Mouse (Mus musculus): ENCODE results near the gene Kcnk1. TPM values are rescaled to one million over a fixed set of nuclear protein-coding genes. Genes with fewer than 3 reads are reported as not detected.

The Kcnk1 gene
- 10 to 100 TPM; 73.4 to 77.5 TPM for total RNA-seq (2021)
- long read RNA-seq, experiment 1, transcript Kcnk1-201 (3 exons, 2,235 nt), result major isoform, 110 of 113 reads
- long read RNA-seq, experiment 1, partial matches to known transcripts, result 0 of 113 reads
- long read RNA-seq, experiment 1, other reads (novel, unspliced or antisense), result 3 of 113 reads
- long read RNA-seq, experiment 2, transcript Kcnk1-201 (3 exons, 2,235 nt), result major isoform, 134 of 148 reads
- long read RNA-seq, experiment 2, partial matches to known transcripts, result 3 of 148 reads
- long read RNA-seq, experiment 2, other reads (novel, unspliced or antisense), result 9 of 148 reads

- TF ChIP-seq CTCF (conservative IDR thresholded peaks at IDR 0.05), result peak; percentile 31; the same call in 1 of the 2 replicates
- peak within 1 kb of the TSS; percentile 87 for H3K4me3 ChIP-seq
- peak within 1 kb of the TSS; percentile 96 for H3K27ac ChIP-seq
- peak; percentile 50 to 64 for DNase-seq (ENCODE audit: low spot score in 2 of 2)
Measured at GRCm38 (mm10) chr8:125995101-125995986, at the start of gene Kcnk1. Gene Kcnk1 (plus strand): TSS chr8:125995170.

GRCm38 (mm10) chr8:125948696-125949308 is 46.2 kb upstream of the Kcnk1 start:
- DNase-seq (ENCODE audit: low spot score in 2 of 2), result no peak
- no peak overlapping the region for H3K27ac ChIP-seq
- no peak overlapping the region for H3K4me3 ChIP-seq
- TF ChIP-seq CTCF (conservative IDR thresholded peaks at IDR 0.05), result no peak

- peak; percentile 88 to 91 for DNase-seq (ENCODE audit: low spot score in 2 of 2)
- TF ChIP-seq CTCF (conservative IDR thresholded peaks at IDR 0.05), result peak; percentile 97
- H3K4me3 ChIP-seq, result no peak overlapping the region
- H3K27ac ChIP-seq, result no peak overlapping the region
Measured at GRCm38 (mm10) chr8:125950007-125950940, 44.7 kb upstream of the Kcnk1 start.

GRCm38 (mm10) chr8:125955671-125956070 is 39.3 kb upstream of the Kcnk1 start:
- DNase-seq (ENCODE audit: low spot score in 2 of 2), result peak; percentile 51 to 78
- peak; percentile 88 for TF ChIP-seq CTCF (conservative IDR thresholded peaks at IDR 0.05)
- Histone ChIP-seq H3K27ac (0 out of 2 replicates have a peak overlapping the region, but pooled peaks have one; percentile 46), H3K4me3 (0 out of 2 replicates have a peak overlapping the region, but pooled peaks have one; percentile 20)

- Histone ChIP-seq H3K4me3 (no peak overlapping the region), H3K27ac (0 out of 2 replicates have a peak overlapping the region, but pooled peaks have one; percentile 46)
- no peak for TF ChIP-seq CTCF (conservative IDR thresholded peaks at IDR 0.05)
- DNase-seq (ENCODE audit: low spot score in 2 of 2), result no peak
Measured at GRCm38 (mm10) chr8:125956796-125957195, 38.2 kb upstream of the Kcnk1 start.

- Histone ChIP-seq H3K4me3 (no peak overlapping the region), H3K27ac (0 out of 2 replicates have a peak overlapping the region, but pooled peaks have one; percentile 36)
- no peak for DNase-seq (ENCODE audit: low spot score in 2 of 2)
- TF ChIP-seq CTCF (conservative IDR thresholded peaks at IDR 0.05), result no peak
Measured at GRCm38 (mm10) chr8:125957226-125957993, 37.6 kb upstream of the Kcnk1 start.

- TF ChIP-seq CTCF (conservative IDR thresholded peaks at IDR 0.05), result no peak
- no peak overlapping the region for H3K4me3 ChIP-seq
- H3K27ac ChIP-seq, result 0 out of 2 replicates have a peak overlapping the region, but pooled peaks have one; percentile 36
- DNase-seq (ENCODE audit: low spot score in 2 of 2), result no peak
Measured at GRCm38 (mm10) chr8:125957994-125958368, 37.0 kb upstream of the Kcnk1 start.

- Histone ChIP-seq H3K27ac (peak overlapping the region; percentile 87), H3K4me3 (no peak overlapping the region)
- DNase-seq (ENCODE audit: low spot score in 2 of 2), result peak; percentile 75 to 85
- TF ChIP-seq CTCF (conservative IDR thresholded peaks at IDR 0.05), result no peak
Measured at GRCm38 (mm10) chr8:125959363-125959771, 35.6 kb upstream of the Kcnk1 start.

- peak overlapping the region; percentile 87 for H3K27ac ChIP-seq
Measured at GRCm38 (mm10) chr8:125960037-125960436, 34.9 kb upstream of the Kcnk1 start.

GRCm38 (mm10) chr8:125961790-125962189 is 33.2 kb upstream of the Kcnk1 start:
- no peak for DNase-seq (ENCODE audit: low spot score in 2 of 2)
- Histone ChIP-seq H3K4me3 (no peak overlapping the region), H3K27ac (0 out of 2 replicates have a peak overlapping the region, but pooled peaks have one; percentile 14)
- no peak for TF ChIP-seq CTCF (conservative IDR thresholded peaks at IDR 0.05)

More at GRCm38 (mm10) chr8:125960037-125960436, 34.9 kb upstream of the Kcnk1 start:
- DNase-seq (ENCODE audit: low spot score in 2 of 2), result no peak
- peak overlapping the region; percentile 36; the same call in 1 of the 2 replicates for H3K4me3 ChIP-seq
- no peak for TF ChIP-seq CTCF (conservative IDR thresholded peaks at IDR 0.05)

GRCm38 (mm10) chr8:125963807-125964211 is 31.2 kb upstream of the Kcnk1 start:
- Histone ChIP-seq H3K27ac (peak overlapping the region; percentile 52; the same call in 1 of the 2 replicates), H3K4me3 (peak overlapping the region; percentile 20; the same call in 1 of the 2 replicates)
- TF ChIP-seq CTCF (conservative IDR thresholded peaks at IDR 0.05), result no peak
- no peak for DNase-seq (ENCODE audit: low spot score in 2 of 2)
